Mouse (Mus musculus) olfactory bulb, adult 2 months (tissue): Measurements from ENCODE around the gene Mapk1ip1l.

Source experiments
- CTCF ChIP-seq: fragments of 200-500 bp; IDR thresholded peaks from 2 replicates; pipeline ENCODE4 v1.5.1; 2012; ENCODE audit warnings: low read depth, mild to moderate bottlenecking, low read length, moderate library complexity; ENCODE audit not compliant: insufficient read depth
- POLR2A ChIP-seq: fragments of 200-500 bp; IDR thresholded peaks from 2 replicates; pipeline ENCODE4 v1.6.1; 2012; ENCODE audit warnings: mild to moderate bottlenecking, low read depth, low read length, moderate library complexity; ENCODE audit not compliant: insufficient read depth

GRCm38 (mm10) chr14:47291772-47292171, 6.3 kb upstream of the Mapk1ip1l start:
- no peak for TF ChIP-seq CTCF
- TF ChIP-seq POLR2A: no peak
